Mouse (Mus musculus): Measurements from ENCODE around the gene Otog. TPM values are rescaled to one million over a fixed set of nuclear protein-coding genes. Genes with fewer than 3 reads are reported as not detected.

The Otog gene
- polyA plus RNA-seq, 1 experiment from 2014 or later: not detected

DNA sequence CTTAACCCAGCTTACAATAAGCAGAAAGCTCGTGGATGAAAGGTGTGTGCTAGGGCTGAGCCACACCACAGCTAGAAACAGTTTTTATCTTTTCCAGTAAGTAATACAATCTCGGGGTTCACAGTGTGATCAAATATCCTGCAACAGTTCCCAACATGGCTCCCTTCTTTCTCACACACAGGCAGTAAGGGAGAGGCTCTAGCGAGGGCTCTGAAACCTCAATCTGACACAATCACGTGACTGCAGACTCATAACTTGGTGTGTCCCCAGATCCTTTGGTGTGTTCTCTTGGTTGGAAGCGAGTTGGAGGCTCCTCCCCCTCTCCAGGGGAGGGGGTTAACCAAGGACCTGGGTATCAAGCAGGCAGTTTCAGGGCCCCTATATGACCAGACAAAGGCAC lies 35.4 kb downstream of the Otog start:
- DNase-seq (ENCODE audit: low spot score) (no peak), ATAC-seq (no peak)
- no peak overlapping the region for H3K27ac ChIP-seq (ENCODE audit: low read length)
- no peaks in the 10 kb centered on the region for H3K36me3 ChIP-seq (ENCODE audit: insufficient read depth, low read length)
- no peak overlapping the region for H3K4me2 ChIP-seq (replicated peaks; ENCODE audit: low read depth, low read length)
- no peak overlapping the region for H3K4me3 ChIP-seq (ENCODE audit: low read depth, low read length)
- 41% methylated on average over 5 of the region's 5 CpGs for WGBS
- no peaks in the 10 kb centered on the region for H3K9me3 ChIP-seq (ENCODE audit: low read length)
- no peak overlapping the region for H3K9ac ChIP-seq (replicated peaks; ENCODE audit: low read depth)
- H3K4me1 ChIP-seq (ENCODE audit: insufficient read depth, low read depth, low read length): no peaks in the 10 kb centered on the region
- TF ChIP-seq EP300 (IDR thresholded peaks at IDR 0.05) (no peak), CTCF (IDR thresholded peaks at IDR 0.05) (no peak)
- H3K27me3 ChIP-seq (replicated peaks; ENCODE audit: insufficient read depth, low read length): no peaks in the 10 kb centered on the region

DNA sequence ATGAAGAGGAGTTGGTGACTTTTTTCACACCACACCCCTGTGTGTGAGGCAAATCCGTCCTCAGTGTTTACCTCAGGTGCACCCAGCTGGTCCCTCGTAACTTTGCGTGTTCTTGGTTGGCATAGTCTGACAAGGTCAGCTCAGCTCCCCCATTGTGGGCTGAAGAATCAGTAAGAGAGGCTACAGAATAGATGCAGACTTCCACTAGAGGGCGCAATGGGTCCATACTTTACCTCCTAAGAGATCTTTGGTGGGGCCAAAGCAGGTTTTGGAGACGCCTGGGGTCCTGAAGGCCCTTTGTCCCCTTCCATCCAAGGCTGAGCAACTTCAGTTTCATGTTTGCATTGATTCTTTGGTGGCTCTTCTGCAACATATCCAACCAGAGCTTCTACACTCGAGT lies 39.2 kb downstream of the Otog start:
- peak; percentile 42 for DNase-seq (ENCODE audit: low spot score)
- 10% methylated on average over 6 of the region's 6 CpGs for WGBS
- H3K27ac ChIP-seq (ENCODE audit: low read length): no peak overlapping the region
- H3K9me3 ChIP-seq (ENCODE audit: low read length): no peaks in the 10 kb centered on the region
- H3K4me1 ChIP-seq (ENCODE audit: insufficient read depth, low read depth, low read length): no peaks in the 10 kb centered on the region
- H3K36me3 ChIP-seq (ENCODE audit: insufficient read depth, low read length): no peaks in the 10 kb centered on the region
- no peak overlapping the region for H3K4me3 ChIP-seq (ENCODE audit: low read depth, low read length)
- ATAC-seq: no peak
- no peak overlapping the region for H3K9ac ChIP-seq (replicated peaks; ENCODE audit: low read depth)
- no peak overlapping the region for H3K4me2 ChIP-seq (replicated peaks; ENCODE audit: low read depth, low read length)
- TF ChIP-seq EP300 (IDR thresholded peaks at IDR 0.05) (no peak), CTCF (IDR thresholded peaks at IDR 0.05) (peak; percentile 76)
- H3K27me3 ChIP-seq (replicated peaks; ENCODE audit: insufficient read depth, low read length): no peaks in the 10 kb centered on the region

DNA sequence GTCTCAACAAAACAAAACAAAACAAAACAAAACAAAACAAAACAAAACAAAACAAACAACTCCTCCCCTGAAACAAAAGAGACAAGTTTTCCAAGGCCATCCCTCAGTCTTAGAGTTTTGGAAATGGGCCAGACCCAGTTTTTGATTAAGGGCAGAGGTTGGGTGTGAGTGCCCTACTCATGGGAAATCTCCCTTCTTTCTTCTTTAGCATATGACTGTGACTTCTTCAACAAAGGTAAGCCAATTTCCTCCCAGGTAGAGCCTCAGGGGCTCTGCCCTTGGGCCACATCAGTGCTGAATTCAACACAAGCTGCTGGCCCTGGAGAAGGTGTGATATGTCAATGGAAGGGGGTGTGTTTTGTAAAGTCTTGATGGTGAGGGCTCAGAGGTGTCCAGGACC lies 40.1 kb downstream of the Otog start:
- H3K4me1 ChIP-seq (ENCODE audit: insufficient read depth, low read depth, low read length): no peaks in the 10 kb centered on the region
- H3K9me3 ChIP-seq (ENCODE audit: low read length): no peaks in the 10 kb centered on the region
- no peak for TF ChIP-seq EP300 (IDR thresholded peaks at IDR 0.05)
- TF ChIP-seq CTCF (IDR thresholded peaks at IDR 0.05): no peak
- no peak overlapping the region for H3K9ac ChIP-seq (replicated peaks; ENCODE audit: low read depth)
- H3K27me3 ChIP-seq (replicated peaks; ENCODE audit: insufficient read depth, low read length): no peaks in the 10 kb centered on the region
- no peaks in the 10 kb centered on the region for H3K36me3 ChIP-seq (ENCODE audit: insufficient read depth, low read length)
- no peak for DNase-seq (ENCODE audit: low spot score)
- ATAC-seq: no peak
- H3K27ac ChIP-seq (ENCODE audit: low read length): no peak overlapping the region
- no peak overlapping the region for H3K4me2 ChIP-seq (replicated peaks; ENCODE audit: low read depth, low read length)
- H3K4me3 ChIP-seq (ENCODE audit: low read depth, low read length): no peak overlapping the region

DNA sequence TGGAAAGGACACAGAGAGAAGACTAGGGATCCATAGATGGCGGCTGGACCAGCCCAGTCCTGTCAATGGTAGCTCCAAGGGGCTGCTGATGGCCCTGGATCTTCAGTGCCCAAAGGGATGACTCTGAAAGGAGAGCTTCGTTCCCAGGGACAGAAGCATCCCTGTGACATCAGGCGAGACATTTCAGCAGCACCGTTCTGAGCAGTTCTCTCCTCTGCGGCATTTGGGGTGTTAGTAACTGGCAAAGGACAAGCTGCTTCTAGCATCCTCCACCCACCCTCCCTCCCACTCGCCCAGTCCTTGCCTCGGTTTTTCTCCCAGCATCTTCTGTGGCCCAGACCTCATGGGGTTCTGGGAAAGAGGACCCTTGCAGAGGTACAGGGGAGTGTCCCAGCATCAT lies 41.5 kb downstream of the Otog start:
- no peak overlapping the region for H3K4me2 ChIP-seq (replicated peaks; ENCODE audit: low read depth, low read length)
- ATAC-seq (no peak), DNase-seq (ENCODE audit: low spot score) (no peak)
- no peak overlapping the region for H3K27ac ChIP-seq (ENCODE audit: low read length)
- no peaks in the 10 kb centered on the region for H3K4me1 ChIP-seq (ENCODE audit: insufficient read depth, low read depth, low read length)
- WGBS: 45% methylated on average over 7 of the region's 7 CpGs
- H3K9me3 ChIP-seq (ENCODE audit: low read length): no peaks in the 10 kb centered on the region
- no peak overlapping the region for H3K4me3 ChIP-seq (ENCODE audit: low read depth, low read length)
- H3K27me3 ChIP-seq (replicated peaks; ENCODE audit: insufficient read depth, low read length): no peaks in the 10 kb centered on the region
- no peak for TF ChIP-seq CTCF (IDR thresholded peaks at IDR 0.05)
- no peak for TF ChIP-seq EP300 (IDR thresholded peaks at IDR 0.05)
- H3K36me3 ChIP-seq (ENCODE audit: insufficient read depth, low read length): no peaks in the 10 kb centered on the region
- no peak overlapping the region for H3K9ac ChIP-seq (replicated peaks; ENCODE audit: low read depth)

DNA sequence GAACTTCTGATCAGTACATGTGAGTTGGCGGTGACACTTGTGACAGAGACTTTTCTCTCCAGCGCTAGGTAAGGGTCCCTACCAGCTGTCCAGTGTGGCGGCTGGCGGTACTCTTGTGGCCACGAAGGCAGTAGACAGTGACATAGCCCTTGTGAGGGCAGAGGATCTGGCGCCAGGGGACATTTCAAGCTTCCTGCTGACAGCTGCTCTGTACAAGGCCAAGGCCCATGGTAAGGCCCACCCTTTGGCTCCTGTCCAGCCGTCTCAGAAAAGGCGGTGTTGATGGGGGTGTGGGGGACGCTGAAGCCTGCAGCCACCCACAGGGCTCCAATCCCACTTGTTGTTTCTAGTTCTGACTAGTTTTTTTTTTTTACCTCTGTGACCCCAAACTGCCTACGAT lies 42.9 kb downstream of the Otog start:
- H3K9me3 ChIP-seq (ENCODE audit: low read length): no peaks in the 10 kb centered on the region
- H3K36me3 ChIP-seq (ENCODE audit: insufficient read depth, low read length): no peaks in the 10 kb centered on the region
- 44% methylated on average over 10 of the region's 10 CpGs for WGBS
- no peak overlapping the region for H3K27ac ChIP-seq (ENCODE audit: low read length)
- no peaks in the 10 kb centered on the region for H3K27me3 ChIP-seq (replicated peaks; ENCODE audit: insufficient read depth, low read length)
- H3K4me3 ChIP-seq (ENCODE audit: low read depth, low read length): no peak overlapping the region
- ATAC-seq (no peak), DNase-seq (ENCODE audit: low spot score) (peak; percentile 22)
- no peak overlapping the region for H3K4me2 ChIP-seq (replicated peaks; ENCODE audit: low read depth, low read length)
- TF ChIP-seq CTCF (IDR thresholded peaks at IDR 0.05) (no peak), EP300 (IDR thresholded peaks at IDR 0.05) (no peak)
- H3K9ac ChIP-seq (replicated peaks; ENCODE audit: low read depth): no peak overlapping the region
- H3K4me1 ChIP-seq (ENCODE audit: insufficient read depth, low read depth, low read length): no peaks in the 10 kb centered on the region

DNA sequence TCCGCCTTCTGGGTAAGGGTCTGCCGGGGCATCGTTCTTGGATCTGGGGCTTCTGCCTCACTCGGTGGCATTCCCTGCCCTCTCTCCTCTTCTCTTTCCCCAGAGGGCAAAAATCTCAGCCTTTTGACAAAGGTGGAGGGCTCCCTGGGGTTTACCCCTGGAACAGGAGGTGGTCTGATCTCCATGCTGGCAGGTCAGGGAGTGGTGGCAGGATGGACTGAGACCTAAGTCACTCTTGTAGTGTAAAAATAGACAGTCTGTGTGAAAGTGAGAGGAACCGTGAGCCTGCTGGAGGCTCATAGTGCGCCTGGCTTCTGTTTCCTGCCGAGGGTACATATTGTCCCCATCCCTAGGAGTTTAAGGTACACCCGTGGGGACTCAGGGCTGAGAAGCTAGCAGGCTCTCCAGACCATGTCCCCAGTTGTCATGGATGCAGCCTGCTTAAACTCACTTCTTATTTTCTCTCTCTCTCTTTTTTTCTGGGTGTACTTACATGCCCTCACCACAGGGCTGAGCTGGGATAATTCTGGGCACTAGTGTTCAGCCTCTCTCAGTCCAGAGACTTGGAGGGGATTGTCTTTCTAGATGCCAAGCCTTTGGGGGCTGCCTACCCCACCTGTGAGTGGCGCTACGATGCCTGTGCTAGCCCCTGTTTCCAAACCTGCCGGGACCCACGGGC lies 44.5 kb downstream of the Otog start:
- WGBS: 84% methylated on average over 12 of the region's 12 CpGs
- H3K36me3 ChIP-seq (ENCODE audit: insufficient read depth, low read length): no peaks in the 10 kb centered on the region
- TF ChIP-seq EP300 (IDR thresholded peaks at IDR 0.05): no peak
- TF ChIP-seq CTCF (IDR thresholded peaks at IDR 0.05): no peak
- H3K4me3 ChIP-seq (ENCODE audit: low read depth, low read length): no peak overlapping the region
- no peaks in the 10 kb centered on the region for H3K27me3 ChIP-seq (replicated peaks; ENCODE audit: insufficient read depth, low read length)
- H3K4me1 ChIP-seq (ENCODE audit: insufficient read depth, low read depth, low read length): no peaks in the 10 kb centered on the region
- ATAC-seq (no peak), DNase-seq (ENCODE audit: low spot score) (no peak)
- no peak overlapping the region for H3K4me2 ChIP-seq (replicated peaks; ENCODE audit: low read depth, low read length)
- no peak overlapping the region for H3K9ac ChIP-seq (replicated peaks; ENCODE audit: low read depth)
- H3K27ac ChIP-seq (ENCODE audit: low read length): no peak overlapping the region
- no peaks in the 10 kb centered on the region for H3K9me3 ChIP-seq (ENCODE audit: low read length)

DNA sequence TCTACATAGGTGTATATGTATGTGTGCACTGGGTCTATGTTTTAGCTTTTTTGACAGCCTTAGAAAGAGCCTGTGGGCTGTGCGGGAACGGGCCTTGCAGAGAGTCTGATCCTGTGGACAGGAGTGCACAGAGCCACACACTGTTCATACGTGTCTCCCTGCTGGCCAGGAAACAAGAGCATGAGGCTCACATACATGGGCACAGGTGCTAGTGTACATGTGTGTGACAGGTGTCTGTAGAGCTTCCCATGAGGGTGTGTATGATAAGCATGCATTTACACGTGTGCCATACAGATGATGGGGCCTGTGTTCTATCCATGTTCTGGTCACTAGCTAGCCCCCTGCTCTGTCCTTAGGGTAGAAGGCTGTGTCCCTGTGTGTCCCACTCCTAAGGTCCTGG lies 45.6 kb downstream of the Otog start:
- no peak overlapping the region for H3K4me2 ChIP-seq (replicated peaks; ENCODE audit: low read depth, low read length)
- H3K27me3 ChIP-seq (replicated peaks; ENCODE audit: insufficient read depth, low read length): no peaks in the 10 kb centered on the region
- H3K9me3 ChIP-seq (ENCODE audit: low read length): no peaks in the 10 kb centered on the region
- TF ChIP-seq EP300 (IDR thresholded peaks at IDR 0.05) (no peak), CTCF (IDR thresholded peaks at IDR 0.05) (no peak)
- no peaks in the 10 kb centered on the region for H3K4me1 ChIP-seq (ENCODE audit: insufficient read depth, low read depth, low read length)
- H3K9ac ChIP-seq (replicated peaks; ENCODE audit: low read depth): no peak overlapping the region
- no peak overlapping the region for H3K27ac ChIP-seq (ENCODE audit: low read length)
- ATAC-seq (no peak), DNase-seq (ENCODE audit: low spot score) (no peak)
- WGBS: 84% methylated on average over 4 of the region's 4 CpGs
- H3K36me3 ChIP-seq (ENCODE audit: insufficient read depth, low read length): no peaks in the 10 kb centered on the region
- H3K4me3 ChIP-seq (ENCODE audit: low read depth, low read length): no peak overlapping the region
